ENCODE assay signal across 9 mouse cellular contexts in the genomic region with DNA sequence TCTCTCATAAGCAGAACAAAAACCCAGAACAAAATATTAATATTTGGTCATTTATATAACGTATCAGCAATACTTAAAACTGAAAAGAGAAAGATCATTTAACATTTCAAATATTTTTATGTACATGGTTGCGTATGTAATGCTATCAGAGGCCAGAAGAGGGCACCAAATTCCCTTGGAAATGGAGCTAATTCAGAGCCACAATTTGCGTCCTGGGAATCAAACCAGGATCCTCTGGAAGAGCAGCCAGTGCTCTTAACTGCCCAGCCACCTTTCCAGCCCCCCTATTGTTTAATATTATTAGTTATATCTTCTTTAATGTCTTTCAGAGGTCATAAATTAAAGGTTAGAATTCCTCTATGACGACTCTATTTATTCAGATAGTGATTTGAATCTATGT. TPM values are rescaled to one million over a fixed set of nuclear protein-coding genes. Genes with fewer than 3 reads are reported as not detected.
DNase-seq lines count a peak whose midpoint lies in the region; ATAC-seq and TF ChIP-seq lines count a peak whose summit lies in the region.
"Had no signal": no experiment of that assay in that cellular context is flagged by ENCODE, and none has a peak within 500 bp of the region (broad histone marks: within the 10 kb centered on the region; RNA-seq: fewer than 3 reads in every experiment).

No protein-coding gene starts in this region.

- no peaks in the 10 kb centered on the region for H3K27me3 ChIP-seq in kidney, adult 2 months (replicated peaks; ENCODE audit: control insufficient read depth, insufficient read depth, low read length)
- no peaks in the 10 kb centered on the region for H3K27me3 ChIP-seq in limb, embryonic 14.5 days (ENCODE audit: control insufficient read depth, insufficient read depth, low read length)
- H3K27me3 ChIP-seq: limb, embryonic 13.5 days had no signal

- no peak for TF ChIP-seq POLR2A in kidney, adult 2 months (IDR thresholded peaks at IDR 0.05; ENCODE audit: low read depth, low read length)
- TF ChIP-seq POLR2A in limb, embryonic 14.5 days (IDR thresholded peaks at IDR 0.05; ENCODE audit: borderline replicate concordance, extremely low read depth, insufficient read depth, insufficient read length): no peak

- H3K27ac ChIP-seq in kidney, adult 2 months (ENCODE audit: insufficient read depth, low read depth, low read length): no peak overlapping the region
- H3K27ac ChIP-seq in limb, embryonic 14.5 days (replicated peaks; ENCODE audit: low read depth, low read length): no peak overlapping the region
- H3K27ac ChIP-seq: limb, embryonic 13.5 days had no signal

- H3K4me1 ChIP-seq in kidney, adult 2 months (ENCODE audit: control insufficient read depth, insufficient read depth, low read length): 0 out of 2 replicates have a peak, but pooled peaks cover 2% of the 10 kb centered on the region
- H3K4me1 ChIP-seq in limb, embryonic 14.5 days (ENCODE audit: control insufficient read depth, insufficient read depth, low read length): no peaks in the 10 kb centered on the region
- H3K4me1 ChIP-seq: limb, embryonic 13.5 days had no signal

- no peak for ATAC-seq in limb, embryonic 14.5 days (ENCODE audit: low FRiP score, low read depth)

- TF ChIP-seq CTCF in kidney, adult 2 months (conservative IDR thresholded peaks at IDR 0.05; ENCODE audit: insufficient read depth, insufficient read length, low read depth, low read length): peak; percentile 40

- no peaks in the 10 kb centered on the region for H3K36me3 ChIP-seq in kidney, adult 2 months (ENCODE audit: control insufficient read depth, insufficient read depth, low read length)
- no peaks in the 10 kb centered on the region for H3K36me3 ChIP-seq in limb, embryonic 14.5 days (ENCODE audit: control insufficient read depth, insufficient read depth, low read length)
- H3K36me3 ChIP-seq: limb, embryonic 13.5 days had no signal

- 44% methylated on average over 4 of the region's 4 CpGs for WGBS in kidney, adult 2 months
- WGBS in limb, embryonic 14.5 days: 33% methylated on average over 4 of the region's 4 CpGs

- no peak overlapping the region for H3K4me2 ChIP-seq in limb, embryonic 14.5 days (replicated peaks; ENCODE audit: low read depth, low read length, severe bottlenecking)
- H3K4me2 ChIP-seq: limb, embryonic 13.5 days had no signal

- no peaks in the 10 kb centered on the region for H3K9me3 ChIP-seq in limb, embryonic 14.5 days (ENCODE audit: control insufficient read depth, low read length)
- H3K9me3 ChIP-seq: limb, embryonic 13.5 days had no signal

- peak; percentile 38 for DNase-seq in kidney, adult 2 months
- DNase-seq in kidney, adult 11 months: no peak
- peak; percentile 64 for DNase-seq in 416B (ENCODE audit: low read depth)
- DNase-seq in B cell, adult 2 months: peak; percentile 27 to 36
- DNase-seq in cerebellum, postnatal 36 days: peak; percentile 9 to 23
- peak; percentile 54 for DNase-seq in limb, embryonic 14.5 days (ENCODE audit: low spot score)
- DNase-seq in frontal cortex, postnatal 10 days (ENCODE audit: low spot score in 2 of 2): no peak
- no peak for DNase-seq in adrenal gland, adult 8-10 months

- no peak overlapping the region for H3K9ac ChIP-seq in limb, embryonic 14.5 days (ENCODE audit: low read depth, low read length, severe bottlenecking)
- H3K9ac ChIP-seq: limb, embryonic 13.5 days had no signal

- no peak overlapping the region for H3K4me3 ChIP-seq in kidney, adult 2 months (ENCODE audit: insufficient read depth, low read depth, low read length)
- no peak overlapping the region for H3K4me3 ChIP-seq in limb, embryonic 14.5 days (replicated peaks; ENCODE audit: low read length)
- H3K4me3 ChIP-seq: limb, embryonic 13.5 days had no signal

RNA-seq across cellular contexts. Expression of a gene that starts 3.7 kb away (rescaled TPM):
- 0.36 and 0.42 TPM in 2 replicates for polyA plus RNA-seq in kidney, adult 2 months (2012; rRNA removed)
- polyA plus RNA-seq in limb, embryonic 14.5 days (2012; rRNA removed): 2.2 and 2.4 TPM in 2 replicates
- 0.33 and 0.80 TPM in 2 replicates for polyA plus RNA-seq in limb, embryonic 14.5 days (2014; fragmentation: Nextera tagmentation; extraction: Ambion mirVana)
- total RNA-seq in adrenal gland, adult 8-10 months (2022): 1 to 10 TPM in 2 of 4 experiments, under 1 TPM in 2; 0.35 to 1.3 (median 0.93) TPM

Comparison
In these comparisons a context has a peak if more than half of its experiments do, and no peak if none do; other contexts are left out.
1. DNase-seq: peak in kidney, adult 2 months (single experiment), 416B (single experiment), B cell, adult 2 months (2 of 2), cerebellum, postnatal 36 days (2 of 2) and limb, embryonic 14.5 days (single experiment); none in kidney, adult 11 months (single experiment), frontal cortex, postnatal 10 days (0 of 2) and adrenal gland, adult 8-10 months (single experiment).